Mouse (Mus musculus): ENCODE results near the gene Zfp472.
A peak's percentile ranks its signal among the peaks of the same experiment; 100 is the strongest.
"Not testable (repeated sequence)": the region's sequence is repeated elsewhere in the genome, so short reads cannot be mapped to it uniquely, and the experiment has no call there.

The Zfp472 gene

GRCm38 (mm10) chr17:32992699-32993474, 27.3 kb downstream of the Zfp472 start, which contains the start of gene Zfp952:
Gene Zfp952, plus strand, starts transcription at chr17:32993129.
- ATAC-seq (ENCODE audit: insufficient number of reproducible peaks, low FRiP score, low TSS enrichment) = peak; percentile 94

- no peak for ATAC-seq (ENCODE audit: insufficient number of reproducible peaks, low FRiP score, low TSS enrichment)
These were observed 32.9 kb downstream of the Zfp472 start for GRCm38 (mm10) chr17:32998492-32998891.

GRCm38 (mm10) chr17:33008337-33008736, 42.7 kb downstream of the Zfp472 start:
- no peak for ATAC-seq (ENCODE audit: insufficient number of reproducible peaks, low FRiP score, low TSS enrichment)

GRCm38 (mm10) chr17:33020434-33020833, 54.8 kb downstream of the Zfp472 start:
- ATAC-seq (ENCODE audit: insufficient number of reproducible peaks, low FRiP score, low TSS enrichment) = not testable (repeated sequence)

Data from cerebellum, adult (tissue).